Mouse (Mus musculus) liver, adult 2 months (tissue): ENCODE results near the gene Recql5. TPM values are rescaled to one million over a fixed set of nuclear protein-coding genes. Genes with fewer than 3 reads are reported as not detected.

ENCODE experiments used
- DNase-seq: peaks from one replicate; pipeline ENCODE4 v3.0.0-alpha.2; 2011; ENCODE audit warnings: low read depth, low spot score; ENCODE audit errors: extremely low read depth
- H3K27ac ChIP-seq: fragments of 200-500 bp; replicated peaks from 2 replicates; pipeline ENCODE4 v1.5.1; 2012; ENCODE audit warnings: low read depth, mild to moderate bottlenecking, control low read depth, inconsistent platforms, low read length; ENCODE audit not compliant: insufficient read depth
- H3K27me3 ChIP-seq: fragments of 200-500 bp; 2 replicates; pipeline ENCODE4 v1.6.1; 2012; ENCODE audit warnings: mild to moderate bottlenecking, moderate library complexity, low read length, inconsistent platforms; ENCODE audit not compliant: control insufficient read depth, insufficient read depth
- H3K36me3 ChIP-seq: fragments of 200-500 bp; 2 replicates; pipeline ENCODE4 v1.6.1; 2012; ENCODE audit warnings: low read length, inconsistent platforms; ENCODE audit not compliant: control insufficient read depth, insufficient read depth
- H3K4me1 ChIP-seq: fragments of 200-500 bp; 2 replicates; pipeline ENCODE4 v1.6.1; 2011; ENCODE audit warnings: low read length; ENCODE audit not compliant: control insufficient read depth, insufficient read depth
- H3K4me3 ChIP-seq: fragments of 200-500 bp; 2 replicates; pipeline ENCODE4 v1.5.1; 2011; ENCODE audit warnings: low read depth, mild to moderate bottlenecking, control low read depth, low read length, moderate library complexity; ENCODE audit not compliant: insufficient read depth
- H3K79me2 ChIP-seq: fragments of 200-500 bp; 2 replicates; pipeline ENCODE4 v1.6.1; 2012; ENCODE audit warnings: inconsistent platforms, mild to moderate bottlenecking, low read length, moderate library complexity; ENCODE audit not compliant: control insufficient read depth, insufficient read depth
- H3K9ac ChIP-seq: fragments of 200-500 bp; 2 replicates; pipeline ENCODE4 v1.6.1; 2012; ENCODE audit warnings: low read depth, mild to moderate bottlenecking, control low read depth, inconsistent platforms, low read length
- CTCF ChIP-seq: fragments of 200-500 bp; IDR thresholded peaks from 2 replicates; pipeline ENCODE4 v1.5.1; 2011; ENCODE audit warnings: low read depth, low read length, control low read depth
- POLR2A ChIP-seq: fragments of 200-500 bp; IDR thresholded peaks from 2 replicates; pipeline ENCODE4 v1.6.1; 2011; ENCODE audit warnings: low read length, control low read depth; ENCODE audit not compliant: insufficient read depth; ENCODE audit errors: extremely low read depth
- WGBS: fragments of 180-500 bp; shearing (Covaris S2); methylation state at CpG from one replicate; pipeline ENCODE4 v1.1.7; 2018; 5-methylcytosine and 5-hydroxymethylcytosine counted together
- polyA plus RNA-seq: library from polyadenylated mRNA; depleted of rRNA; stranded (reverse); fragments of >200 nt; gene quantifications from 2 replicates; pipeline ENCODE4 v1.2.3, GENCODE M21; 2012
- total RNA-seq: library from RNA; depleted of rRNA; stranded (reverse); fragments of >200 nt; gene quantifications from 2 replicates; pipeline ENCODE4 v1.2.3, GENCODE M21; 2014

The Recql5 gene
- total and polyA plus RNA-seq, 2 experiments, result 8.2 to 12.3 TPM

GRCm38 (mm10) chr11:115959018-115959417 is 25.7 kb upstream of the Recql5 start:
- H3K36me3 ChIP-seq, result peaks cover 10% of the 10 kb centered on the region; the same call in 1 of the 2 replicates
- no peak for DNase-seq
- H3K27me3 ChIP-seq, result no peaks in the 10 kb centered on the region
- no peak for TF ChIP-seq CTCF
- no peak for TF ChIP-seq POLR2A
- H3K79me2 ChIP-seq, result no peaks in the 10 kb centered on the region
- H3K4me3 ChIP-seq, result no peak overlapping the region
- no peak overlapping the region for H3K27ac ChIP-seq
- no peak overlapping the region for H3K9ac ChIP-seq
- H3K4me1 ChIP-seq, result no peaks in the 10 kb centered on the region
- WGBS, result 97% methylated on average over 9 of the region's 9 CpGs

- Histone ChIP-seq H3K79me2 (no peaks in the 10 kb centered on the region), H3K27ac (no peak overlapping the region), H3K4me3 (no peak overlapping the region), H3K9ac (no peak overlapping the region), H3K36me3 (peaks cover 10% of the 10 kb centered on the region; the same call in 1 of the 2 replicates), H3K4me1 (no peaks in the 10 kb centered on the region), H3K27me3 (no peaks in the 10 kb centered on the region)
- TF ChIP-seq CTCF, result no peak
- no peak for TF ChIP-seq POLR2A
- WGBS, result 87% methylated on average over 7 of the region's 7 CpGs
- no peak for DNase-seq
Measured at GRCm38 (mm10) chr11:115957971-115958370, 24.7 kb upstream of the Recql5 start.

- no peaks in the 10 kb centered on the region for H3K4me1 ChIP-seq
- H3K9ac ChIP-seq, result no peak overlapping the region
- H3K36me3 ChIP-seq, result peaks cover 8% of the 10 kb centered on the region; the same call in 1 of the 2 replicates
- H3K27me3 ChIP-seq, result no peaks in the 10 kb centered on the region
- H3K79me2 ChIP-seq, result no peaks in the 10 kb centered on the region
- no peak overlapping the region for H3K27ac ChIP-seq
- no peak for TF ChIP-seq CTCF
- H3K4me3 ChIP-seq, result no peak overlapping the region
- WGBS, result 87% methylated on average over 4 of the region's 4 CpGs
- DNase-seq, result no peak
Measured at GRCm38 (mm10) chr11:115956453-115956852, 23.2 kb upstream of the Recql5 start.

GRCm38 (mm10) chr11:115955195-115955858 is 22.1 kb upstream of the Recql5 start:
- H3K27me3 ChIP-seq, result no peaks in the 10 kb centered on the region
- WGBS, result 56% methylated on average over 10 of the region's 10 CpGs
- DNase-seq, result no peak
- no peaks in the 10 kb centered on the region for H3K4me1 ChIP-seq
- no peak overlapping the region for H3K9ac ChIP-seq
- no peak overlapping the region for H3K27ac ChIP-seq
- TF ChIP-seq CTCF (no peak), POLR2A (no peak)
- no peaks in the 10 kb centered on the region for H3K79me2 ChIP-seq
- H3K4me3 ChIP-seq, result no peak overlapping the region
- H3K36me3 ChIP-seq, result peaks cover 7% of the 10 kb centered on the region; the same call in 1 of the 2 replicates

- Histone ChIP-seq H3K79me2 (no peaks in the 10 kb centered on the region), H3K27ac (no peak overlapping the region), H3K4me3 (no peak overlapping the region), H3K9ac (no peak overlapping the region), H3K4me1 (no peaks in the 10 kb centered on the region), H3K27me3 (no peaks in the 10 kb centered on the region), H3K36me3 (peaks cover 2% of the 10 kb centered on the region; the same call in 1 of the 2 replicates)
- TF ChIP-seq POLR2A, result no peak
- no peak for TF ChIP-seq CTCF
- DNase-seq, result no peak
- 91% methylated on average over 5 of the region's 5 CpGs for WGBS
Measured at GRCm38 (mm10) chr11:115954712-115955111, 21.4 kb upstream of the Recql5 start.

- Histone ChIP-seq H3K27ac (no peak overlapping the region), H3K79me2 (no peaks in the 10 kb centered on the region), H3K27me3 (no peaks in the 10 kb centered on the region), H3K9ac (no peak overlapping the region), H3K36me3 (peaks cover 5% of the 10 kb centered on the region; the same call in 1 of the 2 replicates), H3K4me1 (no peaks in the 10 kb centered on the region), H3K4me3 (no peak overlapping the region)
- WGBS, result 99% methylated on average over 2 of the region's 2 CpGs
- DNase-seq, result no peak
- TF ChIP-seq CTCF, result no peak
- TF ChIP-seq POLR2A, result no peak
Measured at GRCm38 (mm10) chr11:115950719-115951118, 17.4 kb upstream of the Recql5 start.
